Mouse (Mus musculus): ENCODE measurements at regions not wholly inside any gene's neighbourhood (a gene's known extent, or its start where the extent isn't known, plus 50 kb on each side); places are given as distances from the start of the nearest gene placed in this dataset.

DNA sequence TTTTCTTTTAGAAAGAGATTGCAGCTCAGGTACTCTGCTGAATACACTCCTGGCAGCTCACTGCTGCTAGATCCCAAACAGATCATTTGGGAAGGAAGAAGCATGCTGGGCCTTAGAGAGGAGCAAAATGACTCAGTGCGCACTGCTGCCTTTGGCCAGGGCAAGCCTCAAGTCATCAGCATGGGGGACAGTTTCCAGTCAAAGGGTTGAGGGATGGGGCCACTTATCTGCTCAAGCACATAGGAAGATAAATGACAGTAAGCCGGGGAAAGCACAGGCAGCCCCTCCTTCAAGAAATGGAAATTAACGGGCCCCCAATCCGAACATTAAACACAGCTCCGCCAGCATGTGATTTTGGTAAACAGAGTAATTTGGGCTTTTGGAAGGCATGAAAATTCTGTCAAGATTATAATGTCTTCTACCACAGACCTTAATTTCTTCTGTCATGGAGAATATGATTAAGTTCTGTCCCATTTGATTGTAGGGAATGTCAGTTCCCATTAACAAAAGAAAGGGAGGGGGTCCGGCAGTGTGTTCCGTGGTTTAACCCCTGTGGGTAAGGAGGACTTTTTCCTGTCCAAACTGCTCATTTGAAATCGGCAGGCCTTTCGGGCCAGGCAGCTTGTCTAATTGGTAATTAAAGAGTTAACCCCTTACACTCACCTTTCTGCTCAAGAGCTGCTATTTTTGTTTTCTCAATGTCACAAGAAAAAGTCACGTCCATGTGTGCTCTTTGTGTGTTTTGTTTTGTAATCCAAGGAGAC is 199.3 kb downstream of the Dhx15 start:
- ATAC-seq (ENCODE audit: low FRiP score, low read depth) (no peak), DNase-seq (ENCODE audit: low spot score) (no peak)
- Histone ChIP-seq H3K4me1 (ENCODE audit: control insufficient read depth, insufficient read depth, low read length) (peaks cover 3% of the 10 kb centered on the region; the same call in 1 of the 2 replicates), H3K4me3 (replicated peaks; ENCODE audit: low read length) (no peak overlapping the region), H3K9me3 (ENCODE audit: control insufficient read depth, low read length) (no peaks in the 10 kb centered on the region), H3K36me3 (ENCODE audit: control insufficient read depth, insufficient read depth, low read length) (no peaks in the 10 kb centered on the region), H3K27me3 (ENCODE audit: control insufficient read depth, insufficient read depth, low read length) (no peaks in the 10 kb centered on the region), H3K27ac (replicated peaks; ENCODE audit: low read depth, low read length) (no peak overlapping the region), H3K4me2 (replicated peaks; ENCODE audit: low read depth, low read length, severe bottlenecking) (no peak overlapping the region), H3K9ac (ENCODE audit: low read depth, low read length, severe bottlenecking) (no peak overlapping the region)
- TF ChIP-seq POLR2A (IDR thresholded peaks at IDR 0.05; ENCODE audit: borderline replicate concordance, extremely low read depth, insufficient read depth, insufficient read length), result no peak
- WGBS, result 22% methylated on average over 10 of the region's 10 CpGs

DNA sequence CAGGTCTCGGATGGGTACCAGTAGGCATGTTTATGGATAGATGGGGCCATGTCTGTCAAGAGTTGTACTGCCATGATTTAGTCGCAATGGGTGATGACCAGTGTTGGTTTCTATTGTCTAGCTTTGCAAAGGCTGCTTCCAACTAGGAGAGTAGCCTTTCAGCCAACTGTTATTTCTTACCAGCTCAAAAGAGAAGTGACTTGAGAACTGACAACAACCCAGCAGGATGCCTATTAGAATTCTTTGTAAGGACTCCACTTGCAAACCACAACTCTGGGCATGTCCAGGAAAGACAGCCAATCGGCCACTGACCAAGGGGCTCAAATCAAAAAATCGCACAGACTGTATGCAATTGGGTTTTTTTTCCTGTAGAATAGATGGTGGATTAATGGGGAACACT is 200.9 kb downstream of the Dhx15 start:
- H3K4me2 ChIP-seq (replicated peaks; ENCODE audit: low read depth, low read length, severe bottlenecking), result no peak overlapping the region
- no peaks in the 10 kb centered on the region for H3K36me3 ChIP-seq (ENCODE audit: control insufficient read depth, insufficient read depth, low read length)
- no peak overlapping the region for H3K4me3 ChIP-seq (replicated peaks; ENCODE audit: low read length)
- no peak for ATAC-seq (ENCODE audit: low FRiP score, low read depth)
- no peak for TF ChIP-seq POLR2A (IDR thresholded peaks at IDR 0.05; ENCODE audit: borderline replicate concordance, extremely low read depth, insufficient read depth, insufficient read length)
- DNase-seq (ENCODE audit: low spot score), result no peak
- WGBS, result 82% methylated on average over 4 of the region's 4 CpGs
- H3K27ac ChIP-seq (replicated peaks; ENCODE audit: low read depth, low read length), result no peak overlapping the region
- H3K9me3 ChIP-seq (ENCODE audit: control insufficient read depth, low read length), result no peaks in the 10 kb centered on the region
- no peaks in the 10 kb centered on the region for H3K4me1 ChIP-seq (ENCODE audit: control insufficient read depth, insufficient read depth, low read length)
- H3K27me3 ChIP-seq (ENCODE audit: control insufficient read depth, insufficient read depth, low read length), result no peaks in the 10 kb centered on the region
- H3K9ac ChIP-seq (ENCODE audit: low read depth, low read length, severe bottlenecking), result no peak overlapping the region

DNA sequence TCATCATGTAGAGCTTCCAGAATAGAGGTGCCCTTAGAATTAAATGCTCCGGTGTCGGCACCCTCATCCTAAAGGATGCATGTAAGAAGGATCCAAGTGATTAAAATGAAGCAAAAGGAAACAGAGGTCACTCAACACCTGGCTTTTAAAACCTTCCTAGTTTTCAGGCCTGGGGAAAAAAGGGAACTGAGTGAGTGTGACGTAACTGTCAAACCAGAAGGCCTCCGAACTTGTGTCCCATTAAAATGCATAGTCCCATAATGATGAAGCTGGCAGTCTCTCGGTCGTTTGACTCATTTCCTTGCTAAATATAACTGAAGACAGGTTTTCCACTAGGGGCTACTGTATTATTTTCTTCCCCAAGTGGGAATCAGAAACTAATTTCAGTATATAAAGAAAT is 201.4 kb downstream of the Dhx15 start:
- Histone ChIP-seq H3K9ac (ENCODE audit: low read depth, low read length, severe bottlenecking) (no peak overlapping the region), H3K4me3 (replicated peaks; ENCODE audit: low read length) (no peak overlapping the region), H3K36me3 (ENCODE audit: control insufficient read depth, insufficient read depth, low read length) (no peaks in the 10 kb centered on the region), H3K27ac (replicated peaks; ENCODE audit: low read depth, low read length) (no peak overlapping the region), H3K4me1 (ENCODE audit: control insufficient read depth, insufficient read depth, low read length) (no peaks in the 10 kb centered on the region), H3K9me3 (ENCODE audit: control insufficient read depth, low read length) (no peaks in the 10 kb centered on the region), H3K27me3 (ENCODE audit: control insufficient read depth, insufficient read depth, low read length) (no peaks in the 10 kb centered on the region), H3K4me2 (replicated peaks; ENCODE audit: low read depth, low read length, severe bottlenecking) (no peak overlapping the region)
- no peak for TF ChIP-seq POLR2A (IDR thresholded peaks at IDR 0.05; ENCODE audit: borderline replicate concordance, extremely low read depth, insufficient read depth, insufficient read length)
- DNase-seq (ENCODE audit: low spot score), result no peak
- WGBS, result 28% methylated on average over 6 of the region's 6 CpGs
- ATAC-seq (ENCODE audit: low FRiP score, low read depth), result no peak

DNA sequence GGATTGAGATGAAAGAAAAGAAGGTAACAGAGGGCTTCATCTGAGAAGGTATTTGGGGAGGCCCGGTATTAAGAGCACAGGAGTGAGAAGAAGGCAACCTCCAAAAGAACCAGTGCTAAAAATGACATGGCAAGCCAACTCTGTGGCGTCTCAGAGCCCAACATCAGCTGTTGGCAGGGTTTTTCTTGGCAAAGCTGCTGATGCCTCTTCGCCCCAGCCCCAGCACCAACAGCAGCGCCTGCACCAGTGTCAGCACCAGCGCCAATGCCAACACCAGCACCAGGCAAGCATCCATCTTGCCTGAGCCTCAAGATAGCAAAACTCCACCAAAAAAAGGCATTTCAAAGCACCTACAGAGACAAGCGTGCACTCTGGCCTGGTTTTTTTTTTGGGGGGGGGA is 205.3 kb downstream of the Dhx15 start:
- Histone ChIP-seq H3K4me2 (replicated peaks; ENCODE audit: low read depth, low read length, severe bottlenecking) (no peak overlapping the region), H3K9ac (ENCODE audit: low read depth, low read length, severe bottlenecking) (no peak overlapping the region), H3K27ac (replicated peaks; ENCODE audit: low read depth, low read length) (no peak overlapping the region), H3K27me3 (ENCODE audit: control insufficient read depth, insufficient read depth, low read length) (no peaks in the 10 kb centered on the region), H3K4me1 (ENCODE audit: control insufficient read depth, insufficient read depth, low read length) (no peaks in the 10 kb centered on the region), H3K36me3 (ENCODE audit: control insufficient read depth, insufficient read depth, low read length) (no peaks in the 10 kb centered on the region), H3K9me3 (ENCODE audit: control insufficient read depth, low read length) (no peaks in the 10 kb centered on the region), H3K4me3 (replicated peaks; ENCODE audit: low read length) (no peak overlapping the region)
- DNase-seq (ENCODE audit: low spot score), result no peak
- WGBS, result 89% methylated on average over 6 of the region's 6 CpGs
- TF ChIP-seq POLR2A (IDR thresholded peaks at IDR 0.05; ENCODE audit: borderline replicate concordance, extremely low read depth, insufficient read depth, insufficient read length), result no peak
- ATAC-seq (ENCODE audit: low FRiP score, low read depth), result no peak

DNA sequence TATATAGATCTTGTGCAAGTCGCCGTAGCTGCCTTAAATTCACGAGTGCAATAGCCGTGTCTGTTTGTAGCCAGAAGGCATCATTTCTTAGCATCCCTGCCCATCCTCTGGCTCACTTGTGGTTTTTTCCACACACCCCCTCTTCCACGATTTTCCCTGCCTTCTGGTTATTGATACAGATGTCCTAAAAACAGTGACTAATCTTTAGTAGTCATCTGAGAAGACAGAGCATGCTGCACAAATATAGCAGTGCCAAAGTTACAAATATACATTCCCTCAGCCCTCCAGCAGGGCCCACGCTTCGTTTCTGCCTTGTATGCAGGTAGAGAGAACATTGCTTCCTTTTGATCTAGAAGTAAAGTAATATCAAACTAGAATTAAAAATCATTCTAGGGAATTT is 207.5 kb downstream of the Dhx15 start:
- no peak for TF ChIP-seq POLR2A (IDR thresholded peaks at IDR 0.05; ENCODE audit: borderline replicate concordance, extremely low read depth, insufficient read depth, insufficient read length)
- H3K36me3 ChIP-seq (ENCODE audit: control insufficient read depth, insufficient read depth, low read length), result no peaks in the 10 kb centered on the region
- H3K4me2 ChIP-seq (replicated peaks; ENCODE audit: low read depth, low read length, severe bottlenecking), result no peak overlapping the region
- ATAC-seq (ENCODE audit: low FRiP score, low read depth) (no peak), DNase-seq (ENCODE audit: low spot score) (no peak)
- no peaks in the 10 kb centered on the region for H3K9me3 ChIP-seq (ENCODE audit: control insufficient read depth, low read length)
- H3K27ac ChIP-seq (replicated peaks; ENCODE audit: low read depth, low read length), result no peak overlapping the region
- no peaks in the 10 kb centered on the region for H3K4me1 ChIP-seq (ENCODE audit: control insufficient read depth, insufficient read depth, low read length)
- no peak overlapping the region for H3K4me3 ChIP-seq (replicated peaks; ENCODE audit: low read length)
- H3K27me3 ChIP-seq (ENCODE audit: control insufficient read depth, insufficient read depth, low read length), result no peaks in the 10 kb centered on the region
- no peak overlapping the region for H3K9ac ChIP-seq (ENCODE audit: low read depth, low read length, severe bottlenecking)
- 90% methylated on average over 7 of the region's 7 CpGs for WGBS

Measured in limb, embryonic 14.5 days (tissue).